Mouse (Mus musculus) liver, embryonic 12.5 days (tissue): ENCODE measurements around the gene Ndufv2. TPM values are rescaled to one million over a fixed set of nuclear protein-coding genes. Genes with fewer than 3 reads are reported as not detected.
"Not testable (repeated sequence)": the region's sequence is repeated elsewhere in the genome, so short reads cannot be mapped to it uniquely, and the experiment has no call there.

ENCODE experiments used
- ATAC-seq: fragments of 200-750 bp; cut with Nextera tagmentation; 2 replicates; pipeline ENCODE4 v1.8.0; 2017; ENCODE audit warnings: moderate number of reproducible peaks, mild to moderate bottlenecking, moderate library complexity
- H3K27ac ChIP-seq: fragments of 300-500 bp; sonication (generic); 2 replicates; pipeline ENCODE4 v1.5.1; 2016; ENCODE audit warnings: mild to moderate bottlenecking
- H3K27me3 ChIP-seq: fragments of 300-500 bp; sonication (generic); replicated peaks from 2 replicates; pipeline ENCODE4 v1.6.1; 2016; ENCODE audit warnings: mild to moderate bottlenecking, moderate library complexity
- H3K36me3 ChIP-seq: fragments of 300-500 bp; sonication (generic); 2 replicates; pipeline ENCODE4 v1.6.1; 2016; ENCODE audit warnings: mild to moderate bottlenecking, moderate library complexity
- H3K4me1 ChIP-seq: fragments of 300-500 bp; sonication (generic); 2 replicates; pipeline ENCODE4 v1.6.1; 2016
- H3K4me2 ChIP-seq: fragments of 300-500 bp; sonication (generic); 2 replicates; pipeline ENCODE4 v1.6.1; 2016; ENCODE audit warnings: mild to moderate bottlenecking, moderate library complexity
- H3K4me3 ChIP-seq: fragments of 300-500 bp; sonication (generic); 2 replicates; pipeline ENCODE4 v1.5.1; 2016; ENCODE audit warnings: mild to moderate bottlenecking, moderate library complexity
- H3K9ac ChIP-seq: fragments of 300-500 bp; sonication (generic); 2 replicates; pipeline ENCODE4 v1.6.1; 2016; ENCODE audit warnings: mild to moderate bottlenecking, moderate library complexity
- H3K9me3 ChIP-seq: fragments of 300-500 bp; sonication (generic); replicated peaks from 2 replicates; pipeline ENCODE4 v1.6.1; 2016; ENCODE audit warnings: mild to moderate bottlenecking, moderate library complexity
- WGBS: fragments of 180-500 bp; shearing (Covaris S2); methylation state at CpG from one replicate; pipeline ENCODE4 v1.1.7; 2016; ENCODE audit not compliant: insufficient replicate concordance; 5-methylcytosine and 5-hydroxymethylcytosine counted together
- polyA plus RNA-seq: library from polyadenylated mRNA; unstranded; fragments of >200 nt; fragmentation: Nextera tagmentation; extraction: Ambion mirVana; gene quantifications from 2 replicates; pipeline ENCODE4 v1.2.1, GENCODE M21; 2016

The Ndufv2 gene
- polyA plus RNA-seq, 1 experiment from 2014 or later = 239 TPM

DNA sequence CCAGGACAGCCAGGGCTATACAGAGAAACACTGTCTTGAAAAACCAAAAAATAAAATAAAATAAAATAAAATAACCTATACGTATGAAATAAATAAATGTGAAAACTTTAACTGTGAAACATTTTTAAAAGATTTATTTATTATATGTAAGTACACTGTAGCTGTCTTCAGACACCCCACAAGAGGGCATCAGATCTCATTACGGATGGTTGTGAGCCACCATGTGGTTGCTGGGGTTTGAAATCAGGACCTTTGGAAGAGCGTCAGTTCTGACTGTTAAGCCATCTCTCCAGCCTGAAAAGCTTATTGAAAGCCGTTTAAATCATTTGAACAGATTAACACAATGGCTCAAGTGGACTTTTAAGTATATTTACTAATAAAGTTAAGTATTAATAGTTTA, 57.7 kb downstream of the Ndufv2 start:
- H3K9ac ChIP-seq, ATAC-seq, H3K27me3 ChIP-seq, H3K27ac ChIP-seq, H3K36me3 ChIP-seq, H3K9me3 ChIP-seq, H3K4me1 ChIP-seq, H3K4me3 ChIP-seq, H3K4me2 ChIP-seq: not testable (repeated sequence)
- 69% methylated on average over 4 of the region's 4 CpGs for WGBS

DNA sequence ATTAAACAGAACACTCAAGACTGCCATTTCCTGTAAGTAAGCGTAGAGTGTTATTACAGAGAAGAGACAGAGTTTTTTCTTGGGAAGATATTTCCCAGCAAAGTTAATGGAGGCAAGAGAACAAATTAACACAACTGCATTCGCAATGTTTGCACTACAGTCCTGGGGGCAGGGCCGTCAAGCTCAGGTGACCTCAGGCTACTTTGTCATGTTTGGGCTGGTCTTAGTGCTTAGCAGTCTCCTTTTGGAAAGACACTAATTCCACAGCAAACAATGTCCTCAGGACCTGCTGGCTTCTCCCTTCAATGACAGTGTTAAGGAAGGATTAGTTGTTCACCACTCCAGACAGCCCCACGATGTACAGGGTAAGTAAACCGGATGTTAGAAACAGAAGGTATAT, 60.3 kb downstream of the Ndufv2 start:
- Histone ChIP-seq H3K27me3 (no peaks in the 10 kb centered on the region), H3K4me2 (no peak overlapping the region), H3K36me3 (no peaks in the 10 kb centered on the region), H3K9ac (no peak overlapping the region), H3K4me1 (0 out of 2 replicates have a peak, but pooled peaks cover 3% of the 10 kb centered on the region), H3K27ac (no peak overlapping the region), H3K9me3 (no peaks in the 10 kb centered on the region), H3K4me3 (no peak overlapping the region)
- WGBS = 76% methylated on average over 5 of the region's 5 CpGs
- no peak for ATAC-seq

DNA sequence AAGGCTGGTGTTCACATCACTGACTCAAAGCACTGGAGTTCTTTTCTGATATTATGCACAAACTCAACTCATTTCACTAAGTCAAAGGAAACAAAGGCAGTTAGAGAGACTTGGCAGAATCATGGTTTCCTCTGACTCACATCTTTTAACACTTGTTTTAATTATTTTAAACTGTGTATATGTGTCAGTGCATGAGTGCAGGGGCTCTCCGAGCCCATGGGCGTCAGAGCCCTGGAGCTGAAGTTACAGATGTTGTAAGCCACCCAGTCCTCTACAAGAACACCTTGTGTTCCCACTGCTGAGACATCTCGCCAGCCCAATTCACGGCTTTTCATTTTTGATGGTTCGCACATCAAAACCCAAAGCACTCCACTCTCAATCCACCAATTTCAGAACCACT, 68.1 kb downstream of the Ndufv2 start:
- no peak for ATAC-seq
- Histone ChIP-seq H3K9me3 (no peaks in the 10 kb centered on the region), H3K9ac (no peak overlapping the region), H3K36me3 (no peaks in the 10 kb centered on the region), H3K27ac (no peak overlapping the region), H3K4me3 (no peak overlapping the region), H3K27me3 (no peaks in the 10 kb centered on the region), H3K4me2 (no peak overlapping the region), H3K4me1 (no peaks in the 10 kb centered on the region)
- WGBS = 82% methylated on average over 5 of the region's 5 CpGs

DNA sequence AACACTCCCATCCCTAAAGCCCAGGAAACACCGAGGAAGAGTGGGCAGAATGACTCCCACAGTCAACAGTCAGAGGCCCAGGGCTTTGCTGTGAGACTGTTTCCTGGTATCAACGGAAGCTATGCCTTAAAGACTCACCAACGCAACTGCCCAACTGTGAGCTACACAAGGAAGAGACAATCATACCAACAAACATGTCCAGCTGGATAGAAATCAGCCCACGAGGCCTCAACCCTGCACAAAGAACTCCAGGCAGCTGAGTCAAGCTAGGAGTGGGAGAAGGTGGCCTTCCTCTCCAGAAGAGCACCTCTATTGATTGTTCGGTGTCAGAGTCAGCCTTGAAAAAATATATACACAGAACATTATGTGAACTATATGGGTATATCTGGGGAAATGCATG, 69.4 kb downstream of the Ndufv2 start:
- Histone ChIP-seq H3K4me3 (no peak overlapping the region), H3K4me1 (no peaks in the 10 kb centered on the region), H3K9me3 (no peaks in the 10 kb centered on the region), H3K4me2 (no peak overlapping the region), H3K9ac (no peak overlapping the region), H3K27ac (no peak overlapping the region), H3K36me3 (peaks cover 5% of the 10 kb centered on the region), H3K27me3 (no peaks in the 10 kb centered on the region)
- no peak for ATAC-seq
- WGBS = 61% methylated on average over 5 of the region's 5 CpGs

Other genes starting within 250 kb of the Ndufv2 start
- 45.9 and 47.3 TPM in 2 replicates for gene Ralbp1, start 215.8 kb downstream of the Ndufv2 start, polyA plus RNA-seq
- gene Twsg1, start 150.3 kb downstream of the Ndufv2 start, polyA plus RNA-seq = 23.1 and 26.4 TPM in 2 replicates
- 8.6 and 8.8 TPM in 2 replicates for gene Ankrd12, start 24.5 kb downstream of the Ndufv2 start, polyA plus RNA-seq
- 23.0 and 23.9 TPM in 2 replicates for gene Washc1, start 10.0 kb upstream of the Ndufv2 start, polyA plus RNA-seq
- gene Ddx11, start 22.0 kb upstream of the Ndufv2 start, polyA plus RNA-seq = 15.5 and 16.1 TPM in 2 replicates